Mouse (Mus musculus) MEL (cell line): Measurements from ENCODE around the gene Gm44805.

Source experiments
- CTCF ChIP-seq, 3 experiments: IDR thresholded peaks in 2 of 3; conservative IDR thresholded peaks in 1 of 3; 2 replicates each; pipeline ENCODE4 v1.5.1; 2011 to 2012; ENCODE audit warnings: low read length in 3 of 3, low read depth in 2 of 3, mild to moderate bottlenecking in 2 of 3, improper control_type of control experiment in 1 of 3, inconsistent platforms in 1 of 3, mixed read lengths in 1 of 3, moderate library complexity in 1 of 3; ENCODE audit not compliant: control insufficient read depth in 1 of 3, insufficient read depth in 1 of 3, poor library complexity in 1 of 3, severe bottlenecking in 1 of 3
- EP300 ChIP-seq, 2 experiments: IDR thresholded peaks; 2 replicates each; pipeline ENCODE4 v1.6.1; 2011; ENCODE audit warnings: improper control_type of control experiment in 2 of 2, low read length in 2 of 2, low read depth in 1 of 2, mild to moderate bottlenecking in 1 of 2
- GATA1 ChIP-seq: IDR thresholded peaks from 2 replicates; pipeline ENCODE4 v1.6.1; 2011; ENCODE audit warnings: low read depth, low read length, improper control_type of control experiment
- MXI1 ChIP-seq: IDR thresholded peaks from 2 replicates; pipeline ENCODE4 v1.6.1; 2011; ENCODE audit warnings: mild to moderate bottlenecking, low read depth, low read length, improper control_type of control experiment
- POLR2A ChIP-seq, 2 experiments: IDR thresholded peaks; 2 replicates each; pipeline ENCODE4 v1.6.1; 2011 to 2012; ENCODE audit warnings: low read length in 2 of 2, mild to moderate bottlenecking in 2 of 2, control low read depth in 1 of 2, improper control_type of control experiment in 1 of 2, low read depth in 1 of 2, moderate library complexity in 1 of 2; ENCODE audit not compliant: control insufficient read depth in 1 of 2, insufficient read depth in 1 of 2, poor library complexity in 1 of 2
- SIN3A ChIP-seq: IDR thresholded peaks from 2 replicates; pipeline ENCODE4 v1.6.1; 2012; ENCODE audit warnings: low read length, improper control_type of control experiment, inconsistent platforms
- TCF12 ChIP-seq: IDR thresholded peaks from 2 replicates; pipeline ENCODE4 v1.6.1; 2014; ENCODE audit warnings: low read depth, mild to moderate bottlenecking, inconsistent platforms, low read length, improper control_type of control experiment, moderate library complexity
- USF1 ChIP-seq: IDR thresholded peaks from 2 replicates; pipeline ENCODE4 v1.6.1; 2014; ENCODE audit warnings: low read depth, mild to moderate bottlenecking, inconsistent platforms, low read length, improper control_type of control experiment, moderate library complexity
- ZKSCAN1 ChIP-seq: IDR thresholded peaks from 2 replicates; pipeline ENCODE4 v1.6.1; 2012; ENCODE audit warnings: low read depth, mild to moderate bottlenecking, inconsistent platforms, low read length, improper control_type of control experiment, moderate library complexity
- ZMIZ1 ChIP-seq: IDR thresholded peaks from 2 replicates; pipeline ENCODE4 v1.6.1; 2012; ENCODE audit warnings: low read depth, mild to moderate bottlenecking, inconsistent platforms, low read length, improper control_type of control experiment, moderate library complexity

DNA sequence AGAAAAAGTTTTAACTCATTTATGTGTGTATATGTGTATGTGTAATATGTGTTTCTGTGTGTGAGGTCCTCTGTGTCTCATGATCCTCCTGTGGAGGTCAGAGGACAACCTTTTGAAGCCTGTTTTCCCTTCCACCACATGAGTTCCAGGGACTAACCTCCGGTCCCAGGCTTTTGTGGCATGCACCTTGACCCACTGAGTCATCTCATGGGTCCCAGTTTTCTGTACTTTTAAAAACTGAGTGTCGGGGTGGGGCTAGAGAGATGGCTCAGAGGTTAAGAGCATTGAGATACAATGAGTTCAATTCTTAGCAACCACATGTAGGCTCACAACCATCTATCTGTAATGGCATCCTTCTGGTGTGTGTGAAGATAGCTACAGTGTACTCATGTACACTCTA lies 521 bp downstream of the Gm44805 start:
- TF ChIP-seq GATA1 (no peak), MXI1 (no peak), CTCF (IDR thresholded peaks at IDR 0.05 in 2 of 3, conservative IDR thresholded peaks at IDR 0.05 in 1 of 3; ENCODE audit: control insufficient read depth in 1 of 3, insufficient read depth in 1 of 3, low read depth in 2 of 3, low read length in 3 of 3, poor library complexity in 1 of 3, severe bottlenecking in 1 of 3) (no peak), TCF12 (no peak), USF1 (no peak), EP300 (IDR thresholded peaks at IDR 0.05; ENCODE audit: low read depth in 1 of 2, low read length in 2 of 2) (no peak), ZKSCAN1 (no peak), ZMIZ1 (no peak), SIN3A (no peak), POLR2A (IDR thresholded peaks at IDR 0.05; ENCODE audit: control insufficient read depth in 1 of 2, insufficient read depth in 1 of 2, low read depth in 1 of 2, low read length in 2 of 2, poor library complexity in 1 of 2) (no peak)
